Mouse (Mus musculus): ENCODE data around the gene Ccdc125.
"Not testable (repeated sequence)": the region's sequence is repeated elsewhere in the genome, so short reads cannot be mapped to it uniquely, and the experiment has no call there.

Gene Ccdc125

DNA sequence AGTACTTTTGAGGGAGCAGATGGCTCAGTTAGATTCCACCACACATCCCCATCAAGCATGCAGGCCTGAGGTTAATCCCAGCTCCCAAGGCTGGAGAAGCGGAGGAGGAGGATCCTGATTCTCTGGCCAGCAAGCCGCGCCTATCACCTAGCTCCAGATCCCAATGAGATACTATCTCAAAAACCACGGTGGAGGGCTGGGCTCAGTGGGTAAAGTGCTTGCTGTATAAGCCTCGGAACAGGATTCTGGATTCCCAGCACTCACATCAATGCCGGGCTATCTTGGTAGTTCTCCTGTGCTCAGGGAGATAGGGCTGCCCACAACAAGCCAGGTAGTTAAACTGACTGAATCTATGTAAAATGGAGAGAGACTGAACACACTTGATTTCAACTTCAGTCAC, 46.0 kb downstream of the Ccdc125 start:
- in situ Hi-C loops (cut with MseI, MboI) = no loop called here

DNA sequence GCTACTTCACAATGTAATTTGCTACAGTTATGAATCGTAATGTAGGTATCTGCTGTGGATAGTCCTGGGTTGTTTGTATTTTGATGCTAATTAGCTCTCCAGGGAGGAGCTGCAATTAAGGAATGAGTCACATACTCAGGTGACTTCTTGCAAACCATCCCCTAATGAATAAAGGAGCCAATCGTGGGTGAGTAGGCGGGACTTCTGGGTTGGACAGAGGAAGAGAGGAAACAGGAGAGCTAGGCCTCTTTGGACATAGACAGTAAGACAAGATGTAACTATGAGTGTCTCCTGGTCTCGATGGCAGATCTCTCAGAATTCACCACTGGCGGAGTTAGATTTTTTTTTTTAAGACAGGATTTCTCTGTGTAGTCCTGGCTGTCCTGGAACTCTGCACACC, 52.1 kb downstream of the Ccdc125 start:
- in situ Hi-C loops (cut with MseI, MboI) = no loop called here

DNA sequence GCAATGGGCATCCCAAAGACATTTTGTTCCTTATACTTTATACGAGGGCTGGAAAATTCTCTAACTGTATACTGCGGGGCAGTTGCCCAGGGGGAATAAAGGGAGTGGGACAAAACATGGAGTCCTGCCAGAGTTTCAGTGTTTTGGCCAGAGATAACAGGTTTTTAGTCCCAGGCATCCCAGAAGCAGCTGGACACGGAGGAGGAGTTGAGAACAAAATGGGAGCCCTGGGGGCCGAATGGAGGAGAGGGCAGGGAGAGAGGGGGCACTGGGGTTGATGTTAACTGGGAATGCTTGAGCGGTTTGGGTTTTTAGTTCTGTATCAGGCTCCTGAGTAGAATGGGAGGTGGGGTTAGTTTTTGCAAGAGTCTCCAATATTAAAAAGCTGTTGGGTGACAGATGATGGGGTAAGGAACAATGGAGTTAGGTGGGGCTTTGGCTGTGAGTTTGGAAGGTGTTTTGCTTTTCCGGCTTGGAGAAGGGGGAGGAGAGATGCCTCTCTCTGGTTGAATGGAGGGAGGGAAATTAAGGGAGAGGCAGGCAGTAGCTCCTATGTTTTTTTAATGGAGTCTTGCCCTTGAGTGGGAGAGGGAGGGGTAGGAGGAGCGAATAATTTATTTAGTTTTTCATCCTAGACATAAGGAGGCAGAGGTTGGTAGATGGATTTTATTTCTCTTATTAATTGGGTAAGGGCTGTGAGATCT, 54.7 kb downstream of the Ccdc125 start:
- in situ Hi-C loops (cut with MseI, MboI) = no loop called here

DNA sequence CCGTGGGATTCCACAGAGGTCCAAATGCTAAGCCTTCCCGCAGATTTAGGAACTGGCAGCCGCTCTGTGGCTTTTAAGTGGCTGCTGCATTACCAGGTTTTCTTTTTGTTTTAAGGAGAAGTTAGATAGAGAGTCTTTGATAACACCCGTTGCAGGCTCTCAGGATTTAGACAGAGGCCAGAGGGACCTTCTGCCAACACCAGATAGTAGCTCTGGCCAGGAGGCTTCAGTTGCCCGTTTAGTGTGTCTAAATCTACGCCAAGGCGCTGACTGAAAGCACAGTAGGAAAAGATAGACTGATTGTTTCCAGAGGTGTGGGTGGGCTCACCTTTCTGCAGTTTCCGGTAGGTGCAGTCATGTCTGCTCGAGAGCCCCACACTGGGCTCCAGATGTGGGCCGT, 55.7 kb downstream of the Ccdc125 start:
- in situ Hi-C loops (cut with MseI, MboI) = no loop called here

DNA sequence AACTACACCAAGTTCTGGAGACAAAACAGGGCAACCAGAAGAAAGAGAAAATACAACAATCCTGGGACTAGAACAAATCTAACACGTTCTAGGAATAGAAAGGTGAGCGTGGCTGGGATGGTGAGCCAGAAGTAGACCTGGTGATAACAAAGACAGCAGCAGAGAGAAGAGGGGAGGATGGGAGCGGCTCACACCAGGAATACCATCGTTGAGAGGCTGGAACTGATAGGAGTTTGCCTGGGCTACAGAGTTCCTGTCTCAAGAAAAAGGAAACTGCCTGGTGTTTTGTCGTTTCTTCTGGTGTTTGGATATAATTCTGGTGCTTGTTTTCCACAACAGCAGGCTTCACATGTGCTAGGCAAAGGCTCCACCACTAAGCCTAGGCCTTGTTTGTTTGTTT, 58.6 kb downstream of the Ccdc125 start:
- in situ Hi-C loops (cut with MseI, MboI) = no loop called here

DNA sequence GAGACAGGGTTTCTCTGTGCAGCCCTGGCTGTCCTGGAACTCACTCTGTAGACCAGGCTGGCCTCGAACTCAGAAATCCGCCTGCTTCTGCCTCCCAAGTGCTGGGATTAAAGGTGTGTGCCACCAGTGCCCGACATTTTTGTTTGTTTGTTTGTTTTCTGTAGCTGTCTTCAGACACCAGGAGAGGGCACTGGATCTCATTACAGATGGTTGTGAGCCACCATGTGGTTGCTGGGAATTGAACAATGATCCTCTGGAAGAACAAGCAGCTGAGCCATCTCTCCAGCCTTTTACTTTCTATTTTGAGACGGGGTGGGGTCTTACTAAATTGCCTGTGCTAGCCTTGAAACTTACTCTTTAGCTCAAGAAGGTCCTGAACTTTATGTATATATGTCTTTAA, 59.0 kb downstream of the Ccdc125 start:
- in situ Hi-C loops (cut with MseI, MboI) = not testable (repeated sequence)

DNA sequence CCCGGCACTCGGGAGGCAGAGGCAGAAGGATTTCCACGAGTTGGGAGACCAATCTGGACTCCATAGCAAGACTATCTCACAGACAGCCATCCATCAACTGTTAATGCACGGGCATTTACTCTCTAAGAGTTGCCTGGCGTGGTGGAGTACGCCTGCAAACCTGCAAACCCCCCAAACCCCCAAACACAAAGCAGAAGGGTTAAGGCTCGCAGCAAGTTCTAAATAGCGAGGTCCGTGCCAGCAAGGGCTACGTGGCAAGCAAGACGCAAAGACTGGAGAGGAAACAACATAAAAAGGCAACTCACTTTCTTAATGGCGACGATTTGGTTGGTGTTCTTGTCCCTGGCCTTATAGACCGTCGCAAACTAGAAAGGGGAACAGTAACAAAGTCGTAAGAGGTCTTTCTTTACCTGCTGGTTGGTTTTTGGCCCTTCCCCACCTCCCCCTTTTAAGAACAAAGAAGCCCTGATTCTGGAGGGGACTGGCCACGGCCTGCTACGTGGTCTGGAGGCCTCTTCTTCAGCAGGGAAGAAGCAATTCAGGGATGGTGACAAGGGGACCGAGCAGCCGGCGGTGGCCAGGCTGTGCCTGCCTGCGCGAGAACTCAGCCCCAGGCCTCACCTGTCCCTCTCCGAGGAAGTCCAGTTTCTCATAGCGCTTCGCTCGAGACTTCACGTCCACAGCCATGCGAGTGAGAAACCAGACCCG, 60.8 kb downstream of the Ccdc125 start:
- in situ Hi-C loops (cut with MseI, MboI) = no loop called here

DNA sequence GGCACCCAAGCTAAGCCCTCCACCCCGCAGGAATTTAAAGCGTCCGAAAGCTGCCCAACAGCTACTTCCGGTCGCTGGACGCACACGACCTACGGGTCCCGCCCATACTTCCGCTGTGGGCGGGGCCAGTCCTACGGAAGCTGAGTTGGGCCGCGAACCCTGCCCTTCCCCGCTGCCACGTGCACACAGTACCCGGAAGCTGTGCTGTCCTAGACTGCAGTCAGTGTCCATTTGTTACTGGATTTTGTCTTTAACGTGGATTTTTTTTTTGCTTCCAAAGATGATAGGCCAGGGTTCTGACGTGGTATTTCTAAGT, 61.3 kb downstream of the Ccdc125 start, which contains the start of gene Cdk7:
Cdk7 (minus strand) TSS at position 79 of the 316 bp plus-strand sequence.
- in situ Hi-C loops (cut with MseI, MboI) = no loop called here

DNA sequence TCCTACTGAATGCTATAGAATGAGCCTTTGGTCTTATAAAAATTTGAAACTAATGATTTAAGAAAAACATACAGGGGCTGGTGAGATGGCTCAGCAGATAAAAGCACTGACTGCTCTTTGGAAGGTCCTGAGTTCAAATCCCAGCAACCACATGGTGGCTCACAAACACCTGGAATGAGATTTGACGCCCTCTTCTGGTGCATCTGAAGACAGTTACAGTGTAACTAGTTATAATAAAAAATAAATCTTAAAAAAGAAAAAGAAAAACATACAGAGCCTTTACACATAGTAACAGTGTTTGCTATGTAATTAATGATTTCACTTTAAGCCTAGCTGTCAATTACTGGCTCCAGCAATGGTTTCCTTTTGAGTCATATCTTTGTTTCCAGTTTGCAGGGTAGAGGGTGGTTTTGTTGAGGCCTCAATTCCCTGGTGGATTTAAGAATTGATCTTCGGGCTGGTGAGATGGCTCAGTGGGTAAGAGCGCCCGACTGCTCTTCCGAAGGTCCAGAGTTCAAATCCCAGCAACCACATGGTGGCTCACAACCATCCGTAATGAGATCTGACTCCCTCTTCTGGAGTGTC, 62.0 kb downstream of the Ccdc125 start:
- in situ Hi-C loops (cut with MseI, MboI) = not testable (repeated sequence)

DNA sequence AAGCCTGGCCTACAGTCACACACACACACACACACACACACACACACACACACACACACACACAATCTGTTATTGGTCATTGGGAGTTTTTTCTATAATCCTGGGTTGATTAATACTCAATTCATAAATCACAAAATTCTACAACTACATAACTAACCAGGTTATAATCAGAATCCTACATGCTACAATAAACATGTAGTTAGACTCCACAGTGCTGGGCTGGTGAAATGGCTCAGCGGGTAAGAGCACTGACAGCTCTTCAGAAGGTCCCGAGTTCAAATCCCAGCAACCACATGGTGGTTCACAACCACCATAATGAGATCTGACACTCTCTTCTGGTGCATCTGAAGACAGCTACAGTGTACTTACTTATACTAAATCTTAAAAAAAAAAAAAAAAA, 63.2 kb downstream of the Ccdc125 start:
- in situ Hi-C loops (cut with MseI, MboI) = no loop called here

DNA sequence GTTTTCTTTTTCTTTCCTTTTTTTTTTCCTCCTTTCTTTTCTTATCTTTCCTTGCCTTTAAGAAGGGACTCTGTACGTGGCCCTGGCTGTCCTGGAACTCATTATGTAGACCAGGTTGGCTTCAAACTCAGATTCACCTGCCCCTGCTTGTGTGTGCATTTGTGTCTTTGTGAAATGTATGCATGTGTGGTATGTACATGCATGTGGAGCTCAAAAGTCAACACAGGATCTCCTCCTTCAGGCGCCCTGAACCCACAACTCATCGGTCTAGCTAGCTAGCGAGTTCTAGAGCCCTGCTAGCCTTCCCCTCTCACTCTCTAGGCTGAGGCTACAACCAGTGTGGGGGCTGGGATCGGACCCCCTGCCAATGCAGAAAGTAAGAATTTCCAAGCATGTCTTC, 73.3 kb downstream of the Ccdc125 start:
- in situ Hi-C loops (cut with MseI, MboI) = no loop called here

DNA sequence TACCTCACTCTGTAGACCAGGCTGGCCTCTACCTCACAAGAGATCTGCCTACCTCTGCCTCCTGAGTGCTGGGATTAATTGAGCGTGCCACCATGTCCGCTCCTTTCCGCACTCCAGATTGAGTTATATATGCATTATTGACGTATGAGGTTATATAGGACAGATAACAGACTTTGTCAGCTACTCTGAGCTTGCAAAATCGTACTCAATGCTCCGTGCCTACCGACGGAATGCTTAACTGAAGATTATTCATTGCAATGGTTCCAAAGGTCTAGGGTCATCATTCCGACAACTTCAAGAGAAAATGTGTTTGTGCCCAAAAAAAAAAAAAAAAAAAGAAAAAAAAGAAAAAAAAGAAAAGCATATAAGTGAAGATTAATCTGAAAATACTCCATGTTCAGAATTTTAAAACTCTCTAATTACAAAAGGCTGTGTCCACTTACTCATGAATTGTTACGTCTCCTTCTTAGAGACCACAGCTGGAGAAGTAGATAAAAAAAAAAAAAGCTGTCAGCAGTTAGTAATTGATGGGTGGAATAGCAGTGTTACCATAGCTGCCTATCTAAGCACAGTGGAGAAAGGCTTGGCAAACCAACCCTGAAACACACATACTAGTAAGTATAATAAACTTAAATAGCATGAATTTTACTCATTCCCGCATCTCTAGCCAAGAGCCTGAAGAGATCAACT, 74.0 kb downstream of the Ccdc125 start:
- in situ Hi-C loops (cut with MseI, MboI) = no loop called here

DNA sequence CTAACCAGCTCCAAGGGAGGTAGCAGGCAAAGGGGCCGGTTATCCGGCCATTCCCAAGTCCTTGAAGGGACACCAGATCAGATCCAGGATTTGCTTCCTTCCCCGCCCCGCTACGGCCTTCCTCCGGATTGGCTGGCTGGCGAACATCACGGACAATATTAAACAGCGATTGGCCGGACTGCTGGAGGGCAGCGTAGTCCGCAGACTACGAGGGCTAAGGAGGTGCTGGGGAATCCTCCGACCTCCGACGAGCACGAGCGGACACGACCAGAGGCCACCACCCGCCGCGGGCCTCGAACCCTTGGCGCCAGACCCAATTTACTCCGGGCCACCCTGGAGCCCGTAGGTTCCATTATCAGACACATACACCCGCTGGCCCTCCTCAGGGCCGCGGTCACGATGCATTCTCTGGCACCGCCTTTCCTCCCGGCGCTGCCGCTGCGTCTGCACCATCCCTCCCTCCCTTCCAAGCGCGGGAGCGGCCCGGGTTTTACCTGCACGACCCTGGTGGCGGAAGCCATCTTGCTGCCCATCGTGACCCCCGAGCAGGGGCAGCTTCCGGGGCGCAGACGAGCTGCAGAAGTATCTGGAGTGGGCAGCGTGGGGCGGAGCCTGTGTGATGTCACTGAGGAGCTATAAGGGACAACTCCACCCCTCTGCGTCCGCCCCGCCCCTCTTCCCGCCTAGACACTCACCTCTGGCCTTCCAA, 74.7 kb downstream of the Ccdc125 start, which contains the start of gene Mrps36:
Mrps36 (minus strand) TSS at position 624 of the 709 bp plus-strand sequence.
- in situ Hi-C loops (cut with MseI, MboI) = no loop called here

DNA sequence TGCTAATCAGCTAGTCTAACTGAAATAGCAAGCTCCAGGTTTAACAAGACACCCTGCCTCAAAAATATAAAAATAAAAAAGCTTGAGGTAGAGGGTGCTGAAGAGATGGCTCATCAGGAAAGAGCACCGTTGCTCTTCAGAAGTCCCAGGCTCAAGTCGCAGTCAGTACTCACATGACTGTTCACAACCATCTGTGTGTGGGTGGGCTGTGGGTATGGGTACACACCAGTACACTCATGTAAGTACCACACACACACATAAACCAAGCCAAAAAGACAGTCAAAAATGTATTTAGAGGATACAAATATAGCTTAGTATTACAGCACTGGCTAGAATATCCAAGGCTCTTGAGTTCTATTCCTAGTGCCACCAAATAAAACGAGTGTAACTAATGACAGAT, 76.6 kb downstream of the Ccdc125 start:
- in situ Hi-C loops (cut with MseI, MboI) = no loop called here
